Mouse (Mus musculus): ENCODE measurements at regions not wholly inside any gene's neighbourhood (a gene's known extent, or its start where the extent isn't known, plus 50 kb on each side); places are given as distances from the start of the nearest gene placed in this dataset.

DNA sequence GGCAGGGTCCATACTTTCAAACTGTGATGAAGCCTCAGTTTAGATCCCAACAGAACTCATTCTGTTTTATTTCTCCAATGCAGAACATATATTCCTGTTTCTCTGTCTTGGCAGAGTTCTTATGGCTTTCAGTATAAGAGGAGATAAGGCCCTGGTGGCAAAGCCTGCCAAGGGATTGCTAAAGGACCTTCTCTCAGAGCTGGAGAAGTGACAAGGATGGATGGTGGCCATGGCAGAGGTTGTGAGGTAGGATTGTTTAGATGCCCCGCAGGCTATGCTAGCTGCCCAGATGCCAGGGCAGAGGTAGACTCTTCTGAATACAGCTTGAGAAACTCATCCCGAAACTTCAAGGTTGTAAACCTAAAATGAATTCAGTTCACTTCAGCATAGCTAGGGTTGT lies 145.4 kb downstream of the Pik3r1 start:
- TF ChIP-seq CTCF (IDR thresholded peaks at IDR 0.05; ENCODE audit: extremely low read depth, insufficient read depth, insufficient read length, insufficient replicate concordance), result no peak
- TF ChIP-seq POLR2A (IDR thresholded peaks at IDR 0.05; ENCODE audit: low read depth, low read length), result no peak

Data from spleen, adult 2 months (tissue).